In the genomic region with DNA sequence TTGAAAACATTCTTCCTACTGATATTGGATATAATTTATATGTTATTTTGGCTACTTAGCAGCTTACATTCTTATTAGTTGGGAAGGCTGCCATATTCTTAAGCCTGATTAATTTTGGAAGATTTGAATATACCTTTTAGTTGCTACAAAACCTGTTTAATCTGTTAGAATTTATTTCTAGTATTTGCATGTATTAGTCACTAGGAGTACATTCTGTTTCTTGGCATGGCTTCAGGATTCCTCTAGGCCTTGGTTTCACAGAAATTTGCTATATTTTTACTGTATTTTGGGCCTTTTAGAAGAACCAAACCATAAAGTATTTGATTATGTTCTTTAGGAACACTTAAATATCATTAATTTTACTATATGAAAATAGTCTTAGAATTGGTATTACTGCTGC, we compare ENCODE assay signal across 15 mouse cellular contexts.
"Had no signal": no experiment of that assay in that cellular context is flagged by ENCODE, and none has a peak within 500 bp of the region (broad histone marks: within the 10 kb centered on the region; RNA-seq: fewer than 3 reads in every experiment).

No protein-coding gene starts in this region.

- DNase-seq: kidney, adult 2 months; kidney, postnatal 25 days; left cerebral cortex, postnatal 4 days; liver, embryonic 13.5 days; lung, postnatal 10 days; lung, postnatal 36 days; thymus, adult 18-20 months; thymus, postnatal 36 days had no signal

- H3K27ac ChIP-seq: kidney, postnatal 0 days; limb, embryonic 13.5 days; liver, embryonic 13.5 days; lung, embryonic 15.5 days; midbrain, embryonic 10.5 days; midbrain, embryonic 13.5 days had no signal

- H3K4me3 ChIP-seq: limb, embryonic 13.5 days; liver, embryonic 13.5 days; lung, embryonic 15.5 days; megakaryocyte, embryonic 14.5 days; midbrain, embryonic 10.5 days; midbrain, embryonic 13.5 days; myocyte had no signal
